Mouse (Mus musculus) embryonic stem cell, embryonic (primary cell): ENCODE measurements around the gene Oscp1.

Source experiments
- CTCF ChIA-PET, 4 experiments: fragments of 300-600 bp in 2 of 4; fragments of 350-600 bp in 2 of 4; sonication (Branson Sonifier 250); formaldehyde crosslinking; loops; one replicate each; lab custom pipeline; 2022; ENCODE audit warnings: inconsistent platforms in 2 of 4; lab: Charles Lee
- POLR2A ChIA-PET, 4 experiments: fragments of 300-600 bp in 2 of 4; fragments of 350-600 bp in 2 of 4; sonication (Branson Sonifier 250); formaldehyde crosslinking; loops; one replicate each; lab custom pipeline; 2022; ENCODE audit warnings: antibody characterized with exemption in 4 of 4, inconsistent platforms in 1 of 4; lab: Charles Lee

Oscp1 gene

GRCm38 (mm10) chr4:126115411-126115810 lies 57.0 kb downstream of the Oscp1 start:
- POLR2A ChIA-PET: interaction anchor here in 2 of 4 experiments (0.8 to 2.1 kb wide), 5 partner anchors 9 to 23 kb away, joined by 3 to 5 read pairs (median 4); partner anchors contain the start of gene Lsm10 (in 2 of the 2)
- CTCF ChIA-PET: interaction anchor here in 3 of 4 experiments (0.5 to 2.9 kb wide), 3 partner anchors 9 to 1873 kb away, joined by 4 to 21 read pairs (median 4); no protein-coding TSS in a partner anchor

GRCm38 (mm10) chr4:126115871-126116521 lies 57.6 kb downstream of the Oscp1 start:
- CTCF ChIA-PET: interaction anchor here in 1 of 4 experiments (1.2 kb wide), 1 partner anchor 9 kb away, joined by 4 read pairs; no protein-coding TSS in a partner anchor
- POLR2A ChIA-PET: interaction anchor here in 3 of 4 experiments (0.7 to 2.1 kb wide), 6 partner anchors 9 to 133 kb away, joined by 3 to 5 read pairs (median 4); partner anchors contain the start of gene Lsm10 (in 2 of the 3)

DNA sequence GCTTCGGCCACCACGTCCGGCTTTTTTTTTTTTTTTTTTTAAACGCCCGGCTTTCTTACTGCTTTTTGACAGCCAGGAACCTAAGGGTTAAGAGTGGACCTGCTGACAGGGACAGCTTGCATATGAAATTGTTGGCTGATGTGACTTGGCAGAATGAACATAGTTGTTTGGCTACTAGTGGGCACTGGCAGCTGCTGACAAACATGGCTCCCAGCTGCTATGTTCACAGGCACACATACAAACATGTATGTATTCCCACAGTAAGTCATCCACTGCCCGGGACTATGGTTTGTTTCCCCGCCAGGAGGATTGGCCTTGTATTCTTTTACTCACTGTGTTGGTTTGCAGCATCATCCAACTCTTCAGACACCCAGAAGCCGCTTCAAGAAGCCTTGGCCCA lies 58.8 kb downstream of the Oscp1 start:
- ChIA-PET CTCF (interaction anchor here in 2 of 4 experiments (0.5 to 1.1 kb wide), 2 partner anchors 10 to 31 kb away, joined by 3 to 6 read pairs; no protein-coding TSS in a partner anchor), POLR2A (interaction anchor here in 2 of 4 experiments (1.0 to 2.6 kb wide), 4 partner anchors 10 to 33 kb away, joined by 3 to 6 read pairs (median 4); no protein-coding TSS in a partner anchor)

DNA sequence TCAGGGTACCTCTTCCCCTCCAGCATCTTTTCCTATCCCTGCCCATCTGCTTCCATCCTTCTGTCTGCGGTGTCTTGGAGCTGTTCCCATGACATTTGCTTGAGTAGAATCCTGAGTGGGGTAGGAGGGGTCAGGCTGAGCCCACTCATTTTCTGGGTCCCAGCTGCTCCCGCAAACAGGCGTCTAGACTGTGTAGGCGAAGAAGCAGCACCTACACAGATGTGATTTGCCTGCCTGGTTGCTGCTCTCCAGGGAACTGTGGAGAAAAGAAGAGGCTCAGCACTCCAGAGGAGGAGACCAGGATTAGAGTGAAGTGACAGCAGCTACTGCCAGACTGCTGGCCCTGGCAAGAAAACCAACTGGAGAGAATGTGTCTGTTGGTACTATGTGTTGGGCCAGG lies 60.3 kb downstream of the Oscp1 start:
- ChIA-PET POLR2A (interaction anchor here in 2 of 4 experiments (1.0 to 2.6 kb wide), 5 partner anchors 11 to 32 kb away, joined by 4 to 6 read pairs (median 5); no protein-coding TSS in a partner anchor), CTCF (interaction anchor here in 2 of 4 experiments (0.7 to 1.0 kb wide), 2 partner anchors 32 to 34 kb away, joined by 3 to 4 read pairs; no protein-coding TSS in a partner anchor)

- POLR2A ChIA-PET: interaction anchor here in 1 of 4 experiments (1.6 to 2.6 kb wide), 3 partner anchors 13 to 32 kb away, joined by 4 to 6 read pairs (median 5); no protein-coding TSS in a partner anchor
- CTCF ChIA-PET: interaction anchor here in 2 of 4 experiments (0.6 to 1.0 kb wide), 3 partner anchors 16 to 34 kb away, joined by 3 to 4 read pairs (median 4); partner anchors contain the start of gene Stk40 (in 1 of the 2)
These were observed 60.7 kb downstream of the Oscp1 start for GRCm38 (mm10) chr4:126119051-126119450.

DNA sequence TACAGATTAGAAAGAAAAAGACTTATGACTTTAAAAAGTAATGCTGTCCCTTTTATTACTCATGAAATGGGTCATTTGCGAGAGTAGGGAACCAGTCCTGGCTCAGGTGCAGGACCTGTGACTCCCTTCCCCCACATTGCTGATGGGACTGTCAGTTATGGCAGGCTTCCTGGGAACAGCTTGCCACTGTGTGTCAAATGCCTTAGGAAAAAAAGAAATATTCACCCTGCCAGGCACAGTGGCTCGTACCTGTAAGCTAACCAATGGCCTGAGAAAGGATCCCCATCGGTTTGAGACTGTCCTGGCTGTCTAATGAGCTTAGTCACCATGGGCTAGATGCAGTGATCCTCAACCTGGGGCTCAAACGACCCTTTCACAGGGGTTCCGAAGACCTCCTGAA lies 61.7 kb downstream of the Oscp1 start:
- POLR2A ChIA-PET: interaction anchor here in 2 of 4 experiments (0.9 to 2.2 kb wide), 2 partner anchors 8 to 9 kb away, joined by 3 to 6 read pairs; no protein-coding TSS in a partner anchor
- CTCF ChIA-PET: no interaction called here

GRCm38 (mm10) chr4:126120506-126120905 lies 62.1 kb downstream of the Oscp1 start:
- CTCF ChIA-PET: no interaction called here
- POLR2A ChIA-PET: interaction anchor here in 2 of 4 experiments (0.9 to 2.2 kb wide), 3 partner anchors 9 to 11 kb away, joined by 3 to 6 read pairs (median 4); no protein-coding TSS in a partner anchor

GRCm38 (mm10) chr4:126123309-126124040 lies 65.1 kb downstream of the Oscp1 start:
- POLR2A ChIA-PET: interaction anchor here in 3 of 4 experiments (0.7 to 1.9 kb wide), 6 partner anchors 10 to 77 kb away, joined by 3 to 5 read pairs (median 3); partner anchors contain the start of genes Mrps15 (in 2 of the 3), Lsm10 (in 1 of the 3) and Stk40 (in 1 of the 3)
- CTCF ChIA-PET: interaction anchor here in 2 of 4 experiments (0.7 to 1.1 kb wide), 2 partner anchors 30 to 39 kb away, joined by 3 to 4 read pairs; no protein-coding TSS in a partner anchor

DNA sequence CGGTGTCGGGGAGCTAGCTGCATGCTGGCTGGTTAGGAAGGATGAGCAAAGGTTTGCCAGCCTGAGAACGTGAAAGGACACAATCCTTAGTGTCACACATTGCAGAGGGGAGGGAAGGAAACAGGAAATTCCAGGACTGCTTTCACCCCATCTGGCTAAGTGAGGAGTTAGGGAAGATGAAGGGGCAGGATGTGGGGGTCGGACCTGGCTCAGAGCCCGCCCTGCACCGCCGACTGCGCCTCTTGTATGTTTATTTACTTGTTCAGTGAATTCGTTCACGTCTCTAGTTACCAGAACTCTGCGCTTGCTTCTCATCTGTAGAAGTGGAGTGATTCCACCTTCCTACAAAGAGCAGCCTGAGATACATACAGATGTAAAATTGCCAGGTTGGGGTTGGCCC lies 72.1 kb downstream of the Oscp1 start:
- CTCF ChIA-PET: interaction anchor here in 2 of 4 experiments (0.9 to 2.0 kb wide), 5 partner anchors 16 to 179 kb away, joined by 3 to 4 read pairs (median 3); partner anchors contain the start of gene Eva1b (in 1 of the 2)
- POLR2A ChIA-PET: interaction anchor here in 2 of 4 experiments (0.9 to 2.4 kb wide), 4 partner anchors 9 to 73 kb away, joined by 3 to 11 read pairs (median 4); no protein-coding TSS in a partner anchor

- ChIA-PET CTCF (interaction anchor here (0.6 to 2.0 kb wide), 8 partner anchors 15 to 412 kb away, joined by 3 to 9 read pairs (median 3); partner anchors contain the start of gene Eva1b (in 1 of the 4)), POLR2A (interaction anchor here in 2 of 4 experiments (0.8 to 2.4 kb wide), 4 partner anchors 18 to 72 kb away, joined by 3 to 11 read pairs (median 4); no protein-coding TSS in a partner anchor)
These were observed 73.1 kb downstream of the Oscp1 start for GRCm38 (mm10) chr4:126131290-126132121.

- CTCF ChIA-PET: interaction anchor here in 3 of 4 experiments (0.6 to 1.3 kb wide), 4 partner anchors 17 to 49 kb away, joined by 3 to 9 read pairs (median 4); no protein-coding TSS in a partner anchor
- POLR2A ChIA-PET: interaction anchor here in 3 of 4 experiments (0.6 to 1.1 kb wide), 3 partner anchors 10 to 80 kb away, joined by 3 to 8 read pairs (median 3); no protein-coding TSS in a partner anchor
These were observed 74.4 kb downstream of the Oscp1 start for GRCm38 (mm10) chr4:126132636-126133264.

DNA sequence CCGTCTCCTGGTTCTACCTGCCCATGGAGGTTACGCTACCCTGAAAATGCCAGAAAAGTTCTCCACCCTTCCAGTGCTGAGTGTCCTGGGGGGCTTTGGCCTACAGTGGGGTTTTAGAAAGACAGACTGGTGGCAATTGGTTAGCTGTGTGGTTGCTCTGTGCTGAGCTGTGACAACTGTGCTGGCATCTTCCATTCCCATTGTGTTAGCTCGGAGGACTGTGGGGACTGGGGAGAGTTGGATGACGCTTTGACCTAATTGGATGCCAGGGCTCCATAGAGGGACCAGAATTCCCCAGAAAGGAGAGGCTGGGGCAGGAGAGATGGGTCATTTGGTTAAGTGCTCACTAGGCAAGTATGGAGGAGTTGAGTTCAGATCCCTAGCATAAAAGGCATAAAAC lies 75.9 kb downstream of the Oscp1 start:
- CTCF ChIA-PET: no interaction called here
- POLR2A ChIA-PET: interaction anchor here in 1 of 4 experiments (1.5 kb wide), 1 partner anchor 15 kb away, joined by 4 read pairs; no protein-coding TSS in a partner anchor

GRCm38 (mm10) chr4:126134639-126135038 lies 76.3 kb downstream of the Oscp1 start:
- CTCF ChIA-PET: no interaction called here

DNA sequence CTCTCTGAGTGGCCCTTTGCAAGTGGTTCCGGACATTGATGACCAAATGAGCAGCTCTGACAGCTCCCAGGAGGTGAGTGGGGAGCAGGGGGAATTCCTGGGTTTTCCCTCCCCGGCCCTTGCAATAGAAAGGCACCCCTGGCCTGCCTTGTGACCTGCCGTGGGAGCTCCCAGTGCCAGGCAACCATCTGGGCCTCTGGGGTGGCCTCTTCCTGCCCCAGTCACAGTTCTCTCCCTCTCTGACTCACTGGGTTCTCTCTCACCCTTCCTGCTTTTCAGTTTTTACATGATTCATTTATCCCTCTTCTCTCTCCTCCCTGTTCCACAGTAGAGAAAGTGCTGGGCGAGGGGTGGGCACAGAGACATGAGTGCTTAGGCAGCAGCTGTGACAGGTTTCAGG lies 79.4 kb downstream of the Oscp1 start:
- ChIA-PET CTCF (interaction anchor here in 2 of 4 experiments (0.6 to 1.0 kb wide), 2 partner anchors 11 to 38 kb away, joined by 3 to 4 read pairs; no protein-coding TSS in a partner anchor), POLR2A (interaction anchor here in 2 of 4 experiments (0.9 to 2.0 kb wide), 5 partner anchors 11 to 45 kb away, joined by 3 to 6 read pairs (median 3); no protein-coding TSS in a partner anchor)

More at GRCm38 (mm10) chr4:126134639-126135038, 76.3 kb downstream of the Oscp1 start:
- POLR2A ChIA-PET: interaction anchor here in 2 of 4 experiments (1.0 to 1.5 kb wide), 4 partner anchors 12 to 32 kb away, joined by 3 to 4 read pairs (median 3); no protein-coding TSS in a partner anchor

DNA sequence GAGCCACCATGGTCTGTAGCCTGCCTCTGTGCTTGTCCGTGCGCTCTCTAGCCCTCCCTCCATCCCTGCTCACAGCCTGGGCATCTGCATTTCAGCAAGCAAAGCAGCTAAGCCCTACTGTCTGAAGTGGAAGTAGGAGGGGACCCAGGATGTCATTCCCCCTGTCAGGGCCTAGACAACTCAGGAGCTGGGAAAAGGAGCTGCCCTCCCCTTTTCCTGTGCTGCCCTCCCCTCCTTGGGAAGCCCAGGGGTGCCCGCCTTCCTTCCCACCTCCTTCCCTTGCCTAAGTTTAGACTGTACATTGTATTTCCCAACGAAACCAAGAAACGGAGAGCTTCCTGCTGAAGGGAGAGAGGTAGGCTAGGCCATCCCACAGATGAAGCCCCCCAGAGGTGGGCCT lies 82.7 kb downstream of the Oscp1 start:
- ChIA-PET POLR2A (interaction anchor here in 1 of 4 experiments (0.5 to 1.5 kb wide), 2 partner anchors 72 to 402 kb away, joined by 3 to 4 read pairs; no protein-coding TSS in a partner anchor), CTCF (interaction anchor here in 1 of 4 experiments (0.5 kb wide), 1 partner anchor 151 kb away, joined by 4 read pairs; no protein-coding TSS in a partner anchor)
